Mouse (Mus musculus) cerebellum, adult 2 months (tissue): ENCODE measurements around the gene Kdm2a.

Source experiments
- CTCF ChIP-seq: fragments of 200-500 bp; IDR thresholded peaks from 2 replicates; pipeline ENCODE4 v1.5.1; 2011; ENCODE audit warnings: low read depth, mild to moderate bottlenecking, control low read depth, low read length, moderate library complexity, borderline replicate concordance; ENCODE audit not compliant: insufficient read depth
- POLR2A ChIP-seq: fragments of 200-500 bp; IDR thresholded peaks from 2 replicates; pipeline ENCODE4 v1.6.1; 2011; ENCODE audit warnings: low read length, control low read depth, borderline replicate concordance; ENCODE audit not compliant: insufficient read depth

- no peak for TF ChIP-seq POLR2A
- no peak for TF ChIP-seq CTCF
Measured at GRCm38 (mm10) chr19:4315223-4315944, 82.7 kb downstream of the Kdm2a start.
